Mouse (Mus musculus): Measurements from ENCODE around the gene Srrm3. TPM values are rescaled to one million over a fixed set of nuclear protein-coding genes. Genes with fewer than 3 reads are reported as not detected.

Srrm3 gene
- polyA plus RNA-seq, 1 experiment from 2014 or later = 23.6 TPM

- peaks cover 74% of the 10 kb centered on the region for H3K36me3 ChIP-seq (ENCODE audit: control insufficient read depth, insufficient read depth, low read length)
- DNase-seq (ENCODE audit: low spot score) = no peak
- H3K9ac ChIP-seq (ENCODE audit: low read length) = no peak overlapping the region
- no peaks in the 10 kb centered on the region for H3K27me3 ChIP-seq (replicated peaks; ENCODE audit: control insufficient read depth, insufficient read depth, low read length)
- no peak overlapping the region for H3K4me3 ChIP-seq (ENCODE audit: low read depth, low read length)
- ATAC-seq = no peak
- no peaks in the 10 kb centered on the region for H3K9me3 ChIP-seq (replicated peaks; ENCODE audit: control insufficient read depth, low read length)
- H3K4me1 ChIP-seq (ENCODE audit: control insufficient read depth, insufficient read depth, low read length) = no peaks in the 10 kb centered on the region
- WGBS = 90% methylated on average over 3 of the region's 3 CpGs
- H3K4me2 ChIP-seq (ENCODE audit: low read length) = no peak overlapping the region
- no peak overlapping the region for H3K27ac ChIP-seq (ENCODE audit: low read depth, low read length)
Observed at GRCm38 (mm10) chr5:135916601-135917000, 109.9 kb downstream of the Srrm3 start.

GRCm38 (mm10) chr5:135917327-135918058, 110.8 kb downstream of the Srrm3 start:
- no peak overlapping the region for H3K27ac ChIP-seq (ENCODE audit: low read depth, low read length)
- no peak overlapping the region for H3K4me2 ChIP-seq (ENCODE audit: low read length)
- peaks cover 77% of the 10 kb centered on the region for H3K36me3 ChIP-seq (ENCODE audit: control insufficient read depth, insufficient read depth, low read length)
- no peaks in the 10 kb centered on the region for H3K4me1 ChIP-seq (ENCODE audit: control insufficient read depth, insufficient read depth, low read length)
- DNase-seq (ENCODE audit: low spot score) (no peak), ATAC-seq (no peak)
- no peak overlapping the region for H3K4me3 ChIP-seq (ENCODE audit: low read depth, low read length)
- H3K27me3 ChIP-seq (replicated peaks; ENCODE audit: control insufficient read depth, insufficient read depth, low read length) = no peaks in the 10 kb centered on the region
- H3K9me3 ChIP-seq (replicated peaks; ENCODE audit: control insufficient read depth, low read length) = no peaks in the 10 kb centered on the region
- no peak overlapping the region for H3K9ac ChIP-seq (ENCODE audit: low read length)
- WGBS = 92% methylated on average over 8 of the region's 8 CpGs

- no peaks in the 10 kb centered on the region for H3K4me1 ChIP-seq (ENCODE audit: control insufficient read depth, insufficient read depth, low read length)
- ATAC-seq (no peak), DNase-seq (ENCODE audit: low spot score) (no peak)
- H3K9ac ChIP-seq (ENCODE audit: low read length) = no peak overlapping the region
- peaks cover 77% of the 10 kb centered on the region for H3K36me3 ChIP-seq (ENCODE audit: control insufficient read depth, insufficient read depth, low read length)
- no peaks in the 10 kb centered on the region for H3K9me3 ChIP-seq (replicated peaks; ENCODE audit: control insufficient read depth, low read length)
- H3K27me3 ChIP-seq (replicated peaks; ENCODE audit: control insufficient read depth, insufficient read depth, low read length) = no peaks in the 10 kb centered on the region
- H3K27ac ChIP-seq (ENCODE audit: low read depth, low read length) = no peak overlapping the region
- H3K4me3 ChIP-seq (ENCODE audit: low read depth, low read length) = no peak overlapping the region
- no peak overlapping the region for H3K4me2 ChIP-seq (ENCODE audit: low read length)
- WGBS = 94% methylated on average over 5 of the region's 5 CpGs
Observed at GRCm38 (mm10) chr5:135918059-135918437, 111.4 kb downstream of the Srrm3 start.

- H3K4me3 ChIP-seq (ENCODE audit: low read depth, low read length) = no peak overlapping the region
- WGBS = 94% methylated on average over 5 of the region's 5 CpGs
- DNase-seq (ENCODE audit: low spot score) (no peak), ATAC-seq (no peak)
- H3K4me2 ChIP-seq (ENCODE audit: low read length) = no peak overlapping the region
- no peaks in the 10 kb centered on the region for H3K4me1 ChIP-seq (ENCODE audit: control insufficient read depth, insufficient read depth, low read length)
- H3K27me3 ChIP-seq (replicated peaks; ENCODE audit: control insufficient read depth, insufficient read depth, low read length) = no peaks in the 10 kb centered on the region
- no peak overlapping the region for H3K9ac ChIP-seq (ENCODE audit: low read length)
- H3K27ac ChIP-seq (ENCODE audit: low read depth, low read length) = no peak overlapping the region
- H3K9me3 ChIP-seq (replicated peaks; ENCODE audit: control insufficient read depth, low read length) = no peaks in the 10 kb centered on the region
- H3K36me3 ChIP-seq (ENCODE audit: control insufficient read depth, insufficient read depth, low read length) = peaks cover 75% of the 10 kb centered on the region
Observed at GRCm38 (mm10) chr5:135918593-135918992, 111.9 kb downstream of the Srrm3 start.

GRCm38 (mm10) chr5:135919902-135920301, 113.2 kb downstream of the Srrm3 start:
- no peak for DNase-seq (ENCODE audit: low spot score)
- peaks cover 76% of the 10 kb centered on the region for H3K36me3 ChIP-seq (ENCODE audit: control insufficient read depth, insufficient read depth, low read length)
- H3K9me3 ChIP-seq (replicated peaks; ENCODE audit: control insufficient read depth, low read length) = no peaks in the 10 kb centered on the region
- no peak overlapping the region for H3K27ac ChIP-seq (ENCODE audit: low read depth, low read length)
- H3K4me1 ChIP-seq (ENCODE audit: control insufficient read depth, insufficient read depth, low read length) = no peaks in the 10 kb centered on the region
- no peak overlapping the region for H3K4me2 ChIP-seq (ENCODE audit: low read length)
- no peak overlapping the region for H3K4me3 ChIP-seq (ENCODE audit: low read depth, low read length)
- H3K27me3 ChIP-seq (replicated peaks; ENCODE audit: control insufficient read depth, insufficient read depth, low read length) = no peaks in the 10 kb centered on the region
- ATAC-seq = no peak
- WGBS = 96% methylated on average over 3 of the region's 3 CpGs
- H3K9ac ChIP-seq (ENCODE audit: low read length) = no peak overlapping the region

- Histone ChIP-seq H3K27me3 (replicated peaks; ENCODE audit: control insufficient read depth, insufficient read depth, low read length) (no peaks in the 10 kb centered on the region), H3K4me1 (ENCODE audit: control insufficient read depth, insufficient read depth, low read length) (peaks cover 5% of the 10 kb centered on the region; the same call in 1 of the 2 replicates), H3K4me3 (ENCODE audit: low read depth, low read length) (no peak overlapping the region), H3K9me3 (replicated peaks; ENCODE audit: control insufficient read depth, low read length) (no peaks in the 10 kb centered on the region), H3K9ac (ENCODE audit: low read length) (no peak overlapping the region), H3K36me3 (ENCODE audit: control insufficient read depth, insufficient read depth, low read length) (peaks cover 85% of the 10 kb centered on the region), H3K27ac (ENCODE audit: low read depth, low read length) (no peak overlapping the region), H3K4me2 (ENCODE audit: low read length) (no peak overlapping the region)
- no peak for ATAC-seq
- WGBS = 96% methylated on average over 7 of the region's 7 CpGs
- no peak for DNase-seq (ENCODE audit: low spot score)
Observed at GRCm38 (mm10) chr5:135923901-135924300, 117.2 kb downstream of the Srrm3 start.

Small RNAs within 50 kb of the gene (microRNA-seq; reads per million reads assigned to microRNA genes)
- gene Gm23268 = not detected

Other genes starting within 250 kb of the Srrm3 start
- not detected in 2 replicates for gene Ccl26, start 243.3 kb upstream of the Srrm3 start, polyA plus RNA-seq (2014; fragmentation: Nextera tagmentation; extraction: Ambion mirVana)
- 1.0 and 1.9 TPM in 2 replicates for gene Ccl24, start 233.8 kb upstream of the Srrm3 start, polyA plus RNA-seq (2014; fragmentation: Nextera tagmentation; extraction: Ambion mirVana)
- 67.2 and 68.6 TPM in 2 replicates for gene Rhbdd2, start 174.3 kb upstream of the Srrm3 start, polyA plus RNA-seq (2014; fragmentation: Nextera tagmentation; extraction: Ambion mirVana)
- 82.1 and 101 TPM in 2 replicates for gene Por, start 136.9 kb upstream of the Srrm3 start, polyA plus RNA-seq (2014; fragmentation: Nextera tagmentation; extraction: Ambion mirVana)
- 80.1 and 83.8 TPM in 2 replicates for gene Tmem120a, start 62.4 kb upstream of the Srrm3 start, polyA plus RNA-seq (2014; fragmentation: Nextera tagmentation; extraction: Ambion mirVana)
- 0.52 TPM in 1 of 2 replicates, not detected in the other for gene Styxl1, start 28.5 kb upstream of the Srrm3 start, polyA plus RNA-seq (2014; fragmentation: Nextera tagmentation; extraction: Ambion mirVana)
- 590 and 591 TPM in 2 replicates for gene Mdh2, start 28.4 kb upstream of the Srrm3 start, polyA plus RNA-seq (2014; fragmentation: Nextera tagmentation; extraction: Ambion mirVana)
- gene Hspb1, start 81.0 kb downstream of the Srrm3 start, polyA plus RNA-seq (2014; fragmentation: Nextera tagmentation; extraction: Ambion mirVana) = 6.6 and 8.1 TPM in 2 replicates
- 361 and 450 TPM in 2 replicates for gene Ywhag, start 127.7 kb downstream of the Srrm3 start, polyA plus RNA-seq (2014; fragmentation: Nextera tagmentation; extraction: Ambion mirVana)
- 0.99 and 1.4 TPM in 2 replicates for gene Ssc4d, start 167.6 kb downstream of the Srrm3 start, polyA plus RNA-seq (2014; fragmentation: Nextera tagmentation; extraction: Ambion mirVana)
- 0.13 and 0.16 TPM in 2 replicates for gene Zp3, start 173.2 kb downstream of the Srrm3 start, polyA plus RNA-seq (2014; fragmentation: Nextera tagmentation; extraction: Ambion mirVana)
- gene Dtx2, start 187.9 kb downstream of the Srrm3 start, polyA plus RNA-seq (2014; fragmentation: Nextera tagmentation; extraction: Ambion mirVana) = 24.9 and 30.5 TPM in 2 replicates
- gene Upk3b, start 231.6 kb downstream of the Srrm3 start, polyA plus RNA-seq (2014; fragmentation: Nextera tagmentation; extraction: Ambion mirVana) = not detected in 2 replicates
- not detected in 2 replicates for gene Upk3bl, start 247.6 kb downstream of the Srrm3 start, polyA plus RNA-seq (2014; fragmentation: Nextera tagmentation; extraction: Ambion mirVana)